Mouse (Mus musculus) heart, postnatal 10 days (tissue): Measurements from ENCODE around the gene Cfap126. TPM values are rescaled to one million over a fixed set of nuclear protein-coding genes. Genes with fewer than 3 reads are reported as not detected.

Source experiments
- DNase-seq, 2 experiments: peaks; one replicate each; pipeline ENCODE4 v3.0.0; 2021
- intact Hi-C: fragments of 180-260 bp; cut with DNase I; formaldehyde crosslinking; loops from one replicate; pipeline ENCODE4 v1.15.1; 2025
- microRNA-seq, 2 experiments: library from miRNA; unstranded; fragments of <30 nt; microRNA quantifications; one replicate each; pipeline ENCODE4 v1.2.0; 2022
- total RNA-seq, 2 experiments: library from RNA; stranded (reverse); gene quantifications; 2 replicates each; pipeline ENCODE4 v1.2.3; 2021

The Cfap126 gene
- total RNA-seq, 2 experiments from 2014 or later: 0.67 to 1.6 TPM

DNA sequence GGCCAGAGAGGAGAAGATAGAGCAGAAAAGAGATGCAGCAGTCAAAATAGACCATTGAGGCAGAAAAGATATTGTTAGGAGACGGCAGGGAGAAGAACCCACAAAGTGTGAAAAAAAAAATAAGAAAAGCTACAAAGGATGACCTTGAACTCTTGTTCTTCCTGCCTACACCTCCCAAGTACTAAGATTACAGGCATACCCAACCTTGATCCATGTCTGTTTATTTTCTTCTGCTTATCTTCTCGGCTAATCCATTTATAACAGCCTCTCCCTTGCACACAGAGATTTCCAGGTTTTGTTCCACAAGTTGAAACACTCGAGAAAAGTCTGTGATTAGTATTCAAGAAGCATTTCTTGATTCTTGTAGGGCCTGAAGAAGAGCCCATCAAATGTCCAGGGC, 56.2 kb downstream of the Cfap126 start:
- intact Hi-C loops: no loop called here
- no peak for DNase-seq

DNA sequence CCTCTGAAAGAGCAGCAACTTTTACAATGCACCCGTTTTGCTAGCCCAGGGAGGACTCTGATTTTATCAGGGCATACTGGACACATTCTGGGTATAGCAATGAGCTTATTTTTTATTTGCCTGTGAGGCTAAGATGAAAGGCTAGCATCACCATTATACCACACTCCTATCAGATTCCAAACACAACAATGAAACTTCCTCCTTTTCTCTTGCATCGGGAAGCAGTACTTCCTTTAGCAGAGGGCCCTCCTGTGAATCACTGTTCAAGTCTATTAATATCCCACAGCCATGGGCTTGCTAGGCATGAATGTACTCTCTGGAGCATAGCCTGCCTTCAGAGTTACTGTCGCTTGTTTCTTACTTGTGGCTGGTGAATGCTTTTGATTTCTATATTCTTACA, 57.4 kb downstream of the Cfap126 start:
- peak; percentile 47 to 48 for DNase-seq
- intact Hi-C loops: no loop called here

DNA sequence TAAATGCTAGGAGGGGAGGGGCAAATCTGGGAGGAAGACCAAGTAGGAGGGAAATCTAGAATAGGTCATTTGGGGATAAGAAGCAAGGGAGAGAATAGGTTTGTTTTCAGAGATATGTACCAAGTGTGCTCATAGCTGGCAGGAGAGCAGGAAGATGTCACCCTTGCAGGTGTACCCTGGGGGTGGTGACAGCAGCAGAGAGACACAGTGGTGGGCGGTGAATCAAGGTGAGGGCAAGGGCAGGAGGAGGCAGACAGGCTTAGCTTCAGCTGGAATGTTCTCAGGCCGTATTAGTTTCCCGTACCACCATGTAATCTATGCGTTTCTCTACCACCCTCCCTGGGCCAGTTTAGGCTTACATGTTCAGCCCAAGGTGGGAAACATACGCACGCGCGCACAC, 59.1 kb downstream of the Cfap126 start:
- intact Hi-C loops: no loop called here
- no peak for DNase-seq

Small RNA genes lying within 50 kb of the gene (microRNA-seq; reads per million reads assigned to microRNA genes)
- gene Gm27552 (0 reads per million in 2 experiments), gene Gm27844 (0 reads per million in 2 experiments), gene Mir6546 (0.47 to 0.70 reads per million in 2 experiments)

Other genes starting within 250 kb of the Cfap126 start
- 10 to 100 TPM; 52.5 to 54.4 TPM for gene Atf6, start 246.1 kb upstream of the Cfap126 start, total RNA-seq
- gene Gm26620, start 228.9 kb upstream of the Cfap126 start, total RNA-seq: under 1 TPM; 0.55 to 0.67 TPM
- gene Dusp12, start 228.4 kb upstream of the Cfap126 start, total RNA-seq: 10 to 100 TPM in 1 of 2 experiments, 1 to 10 TPM in 1; 8.7 to 13.1 TPM
- gene Fcrlb, start 201.0 kb upstream of the Cfap126 start, total RNA-seq: not detected
- gene Fcrla, start 186.3 kb upstream of the Cfap126 start, total RNA-seq: 1 to 10 TPM in 1 of 2 experiments, under 1 TPM in 1; 0.57 to 1.6 TPM
- 1 to 10 TPM; 3.1 to 3.9 TPM for gene Fcgr2b, start 137.4 kb upstream of the Cfap126 start, total RNA-seq
- gene Fcgr4, start 95.0 kb upstream of the Cfap126 start, total RNA-seq: not detected
- gene Fcgr3, start 49.0 kb upstream of the Cfap126 start, total RNA-seq: 1 to 10 TPM; 7.4 to 8.9 TPM
- gene Sdhc, start 36.7 kb downstream of the Cfap126 start, total RNA-seq: 1,000 to 10,000 TPM in 1 of 2 experiments, 100 to 1,000 TPM in 1; 973 to 1,003 TPM
- 10 to 100 TPM; 11.0 to 18.1 TPM for gene Mpz, start 36.8 kb downstream of the Cfap126 start, total RNA-seq
- gene Pcp4l1, start 82.3 kb downstream of the Cfap126 start, total RNA-seq: 100 to 1,000 TPM; 136 to 146 TPM
- gene Nr1i3, start 100.1 kb downstream of the Cfap126 start, total RNA-seq: not detected
- 10 to 100 TPM; 88.9 to 95.9 TPM for gene Tomm40l, start 108.6 kb downstream of the Cfap126 start, total RNA-seq
- 1 to 10 TPM; 2.3 to 4.2 TPM for gene Apoa2, start 111.1 kb downstream of the Cfap126 start, total RNA-seq
- 1 to 10 TPM; 9.0 to 9.6 TPM for gene Fcer1g, start 120.4 kb downstream of the Cfap126 start, total RNA-seq
- gene Adamts4, start 136.5 kb downstream of the Cfap126 start, total RNA-seq: 1 to 10 TPM; 5.1 to 7.8 TPM
- 1,000 to 10,000 TPM; 1,054 to 1,076 TPM for gene Ndufs2, start 137.5 kb downstream of the Cfap126 start, total RNA-seq
- gene B4galt3, start 156.4 kb downstream of the Cfap126 start, total RNA-seq: 10 to 100 TPM; 28.0 to 28.6 TPM
- gene Ppox, start 167.3 kb downstream of the Cfap126 start, total RNA-seq: 10 to 100 TPM; 20.7 to 21.4 TPM
- gene Usp21, start 174.1 kb downstream of the Cfap126 start, total RNA-seq: 10 to 100 TPM; 20.7 to 26.8 TPM
- gene Ufc1, start 181.1 kb downstream of the Cfap126 start, total RNA-seq: 100 to 1,000 TPM; 101 to 112 TPM
- 10 to 100 TPM; 23.6 to 26.3 TPM for gene Dedd, start 215.2 kb downstream of the Cfap126 start, total RNA-seq
- gene Nit1, start 231.7 kb downstream of the Cfap126 start, total RNA-seq: 10 to 100 TPM; 20.9 to 22.1 TPM
- 10 to 100 TPM; 73.4 to 73.9 TPM for gene Pfdn2, start 231.8 kb downstream of the Cfap126 start, total RNA-seq
- gene Klhdc9, start 246.9 kb downstream of the Cfap126 start, total RNA-seq: under 1 TPM; 0.60 to 0.65 TPM